Mouse (Mus musculus) hematopoietic stem cell, adult 5-6 weeks (primary cell): ENCODE data around the gene Gm49368. TPM values are rescaled to one million over a fixed set of nuclear protein-coding genes. Genes with fewer than 3 reads are reported as not detected.

Source experiments
- ATAC-seq, 2 experiments: fragments of 125-278 bp in 1 of 2; replicated peaks in 1 of 2; 2 replicates each; pipeline ENCODE4 v1.8.0; 2016 to 2017; ENCODE audit warnings: inconsistent platforms in 2 of 2, mild to moderate bottlenecking in 2 of 2, moderate number of reproducible peaks in 2 of 2, low read depth in 1 of 2, moderate TSS enrichment in 1 of 2; ENCODE audit not compliant: low FRiP score in 2 of 2, poor library complexity in 2 of 2, severe bottlenecking in 2 of 2, insufficient read depth in 1 of 2, low TSS enrichment in 1 of 2
- total RNA-seq: library from RNA; stranded (forward); fragments of 172-1452, 232-1000 nt; gene quantifications from 2 replicates; pipeline ENCODE4 v1.2.3, GENCODE M21; 2017

Gene Gm49368
- total RNA-seq, 1 experiment from 2014 or later: not detected

DNA sequence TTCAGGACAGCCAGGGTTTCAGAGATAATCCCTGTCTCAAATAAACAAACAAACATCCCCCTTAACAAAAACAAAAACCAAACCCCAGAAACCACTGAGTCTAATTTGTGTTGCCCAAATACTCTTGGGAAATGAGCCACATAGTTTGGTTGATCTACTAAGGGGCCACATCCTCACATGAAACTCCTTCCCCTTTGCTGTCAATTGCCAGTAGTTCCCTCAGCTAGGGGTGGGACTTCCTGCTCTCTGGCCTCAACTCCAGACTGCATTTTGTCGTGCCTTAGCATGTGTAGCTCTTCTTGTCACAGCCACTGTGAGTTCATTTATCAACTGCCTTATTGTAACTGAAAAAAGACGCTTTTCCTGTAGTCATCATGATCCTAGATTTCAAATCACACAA lies 47.8 kb downstream of the Gm49368 start:
- no peak for ATAC-seq

DNA sequence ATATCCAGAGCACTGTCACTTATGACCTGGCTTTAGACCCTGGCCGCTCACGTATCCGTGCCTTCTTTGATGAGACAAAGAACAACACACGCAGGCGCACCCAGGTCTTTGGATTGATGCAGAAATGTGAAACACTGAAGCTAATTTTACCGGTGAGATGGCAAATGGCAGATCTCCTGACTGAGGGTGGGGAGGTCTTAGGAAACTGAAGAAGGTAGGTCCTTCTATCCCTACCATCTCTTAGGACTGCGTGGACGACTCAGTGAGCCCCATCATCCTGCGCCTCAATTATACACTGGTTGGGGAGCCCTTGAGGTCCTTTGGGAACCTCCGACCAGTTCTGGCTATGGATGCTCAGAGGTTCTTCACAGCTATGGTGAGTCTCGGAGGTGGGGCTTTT lies 49.6 kb downstream of the Gm49368 start:
- no peak for ATAC-seq

DNA sequence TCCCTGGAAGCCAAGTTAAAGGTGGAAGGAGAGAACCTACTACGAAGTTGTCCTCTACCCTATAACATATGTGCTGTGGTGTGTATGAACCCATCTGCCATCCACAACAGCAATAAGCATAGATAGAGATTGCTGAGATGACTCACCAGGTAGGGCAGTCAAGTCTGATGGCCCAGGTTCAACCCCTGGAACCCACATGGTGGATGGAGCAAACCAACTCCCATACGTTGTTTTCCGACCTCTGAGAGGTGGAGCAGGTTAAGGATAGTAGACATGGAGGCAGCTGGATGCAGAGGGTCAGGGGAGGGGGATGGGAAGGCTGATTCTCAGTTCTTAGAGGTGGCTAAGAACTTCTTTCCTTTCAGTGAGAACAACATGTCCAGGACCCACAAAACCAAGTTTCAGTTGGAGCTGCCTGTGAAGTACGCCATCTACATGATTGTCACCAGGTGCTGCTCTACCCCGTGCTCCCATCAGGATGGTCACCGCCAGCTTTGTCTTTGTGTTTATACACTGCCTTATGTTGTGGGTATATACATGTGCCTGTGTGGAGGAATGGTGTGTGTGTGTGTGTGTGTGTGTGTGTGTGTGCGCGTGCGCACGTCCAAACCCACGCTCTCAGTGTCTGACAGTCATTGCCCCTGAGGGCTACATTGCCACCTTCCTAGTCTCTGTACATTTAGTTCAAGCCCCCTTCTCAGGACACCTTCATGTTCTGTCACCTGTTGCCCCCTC lies 52.1 kb downstream of the Gm49368 start:
- no peak for ATAC-seq

DNA sequence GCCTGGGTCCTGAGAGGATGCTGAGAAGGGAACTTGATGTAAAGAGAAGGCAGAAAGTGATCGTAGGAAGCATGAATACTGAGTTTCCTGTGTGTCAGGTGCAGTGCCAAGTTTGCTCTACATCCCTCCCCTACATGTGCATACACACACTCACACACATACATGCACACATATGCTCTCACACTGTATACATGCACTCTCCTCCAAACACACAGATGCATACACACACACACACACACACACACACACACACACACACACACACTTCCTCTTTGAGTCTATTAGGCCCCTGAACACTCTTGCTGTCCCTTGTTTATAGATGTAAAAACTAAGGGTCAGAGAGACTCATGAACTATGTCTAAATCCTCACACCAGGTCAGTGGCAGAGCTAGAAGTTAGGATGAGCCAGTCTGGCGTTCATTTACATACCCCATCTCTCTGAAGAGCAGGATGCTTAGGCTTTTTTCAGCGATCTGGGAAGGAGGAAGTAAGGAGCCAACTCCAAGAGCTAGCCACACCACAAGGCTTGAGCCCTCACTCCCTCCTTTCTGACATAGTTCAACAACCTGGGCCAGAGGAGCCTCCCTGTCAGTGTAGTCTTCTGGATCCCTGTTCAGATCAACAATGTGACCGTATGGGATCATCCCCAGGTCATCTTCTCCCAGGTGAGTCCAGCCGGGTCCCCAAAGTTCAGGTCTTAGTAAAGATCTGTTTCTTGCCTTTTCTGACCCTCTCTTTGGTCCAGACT lies 52.9 kb downstream of the Gm49368 start:
- ATAC-seq: peak; percentile 17 to 46; a peak in 3 of 4 replicates

DNA sequence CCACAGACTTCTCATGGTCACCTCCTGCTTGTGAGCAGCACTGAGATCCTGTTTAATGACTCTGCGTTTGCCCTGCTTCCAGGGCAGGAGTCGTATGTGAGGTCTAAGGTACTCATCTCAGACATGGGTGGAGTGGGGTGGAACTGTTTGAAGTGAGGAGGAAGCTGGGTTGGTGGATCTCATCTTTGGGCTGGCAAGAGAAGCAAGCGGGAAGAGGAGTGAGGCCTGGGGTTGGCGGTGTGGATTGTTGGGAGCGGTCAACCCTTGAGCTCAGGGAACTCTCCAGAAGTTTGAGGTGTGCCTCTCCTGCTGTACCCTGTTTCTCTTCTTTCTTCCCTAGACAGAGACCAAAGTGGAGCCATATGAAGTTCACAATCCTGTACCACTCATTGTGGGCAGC lies 53.9 kb downstream of the Gm49368 start:
- no peak for ATAC-seq

DNA sequence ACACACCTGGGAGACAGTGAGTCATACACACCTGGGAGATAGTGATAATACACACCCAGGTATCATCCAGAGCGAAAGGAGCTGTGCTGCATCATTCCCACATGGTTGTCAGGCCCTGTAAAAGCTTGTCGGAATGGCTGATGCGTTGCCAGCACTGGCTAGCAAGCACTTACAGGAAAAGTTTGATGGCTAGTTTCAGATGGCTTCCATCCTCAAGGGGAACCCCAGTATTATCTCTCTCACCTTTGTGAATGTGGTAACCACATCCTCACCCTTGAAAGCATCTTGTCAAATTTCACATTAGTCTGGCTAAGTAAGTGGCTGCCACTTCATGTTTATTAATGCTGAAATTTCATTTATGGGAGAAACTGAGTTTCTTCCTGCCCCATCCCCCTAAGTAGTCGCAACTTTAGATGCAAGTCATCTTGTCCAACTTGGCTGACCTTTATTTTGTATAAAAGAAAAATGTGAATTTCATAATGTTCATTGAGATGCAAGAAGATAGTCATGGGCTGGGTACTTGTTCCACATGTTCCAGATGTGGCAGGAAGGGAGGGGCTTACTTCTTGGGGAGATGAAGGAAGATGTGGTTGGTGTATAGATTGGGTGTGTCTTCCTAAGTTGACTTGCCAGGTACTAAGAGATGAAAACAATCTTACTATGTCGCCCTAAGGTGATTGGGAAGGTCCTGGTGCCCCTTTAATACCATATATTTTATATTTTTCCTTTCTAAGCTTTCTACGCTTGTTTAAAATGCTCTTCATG lies 57.4 kb downstream of the Gm49368 start:
- ATAC-seq: no peak

DNA sequence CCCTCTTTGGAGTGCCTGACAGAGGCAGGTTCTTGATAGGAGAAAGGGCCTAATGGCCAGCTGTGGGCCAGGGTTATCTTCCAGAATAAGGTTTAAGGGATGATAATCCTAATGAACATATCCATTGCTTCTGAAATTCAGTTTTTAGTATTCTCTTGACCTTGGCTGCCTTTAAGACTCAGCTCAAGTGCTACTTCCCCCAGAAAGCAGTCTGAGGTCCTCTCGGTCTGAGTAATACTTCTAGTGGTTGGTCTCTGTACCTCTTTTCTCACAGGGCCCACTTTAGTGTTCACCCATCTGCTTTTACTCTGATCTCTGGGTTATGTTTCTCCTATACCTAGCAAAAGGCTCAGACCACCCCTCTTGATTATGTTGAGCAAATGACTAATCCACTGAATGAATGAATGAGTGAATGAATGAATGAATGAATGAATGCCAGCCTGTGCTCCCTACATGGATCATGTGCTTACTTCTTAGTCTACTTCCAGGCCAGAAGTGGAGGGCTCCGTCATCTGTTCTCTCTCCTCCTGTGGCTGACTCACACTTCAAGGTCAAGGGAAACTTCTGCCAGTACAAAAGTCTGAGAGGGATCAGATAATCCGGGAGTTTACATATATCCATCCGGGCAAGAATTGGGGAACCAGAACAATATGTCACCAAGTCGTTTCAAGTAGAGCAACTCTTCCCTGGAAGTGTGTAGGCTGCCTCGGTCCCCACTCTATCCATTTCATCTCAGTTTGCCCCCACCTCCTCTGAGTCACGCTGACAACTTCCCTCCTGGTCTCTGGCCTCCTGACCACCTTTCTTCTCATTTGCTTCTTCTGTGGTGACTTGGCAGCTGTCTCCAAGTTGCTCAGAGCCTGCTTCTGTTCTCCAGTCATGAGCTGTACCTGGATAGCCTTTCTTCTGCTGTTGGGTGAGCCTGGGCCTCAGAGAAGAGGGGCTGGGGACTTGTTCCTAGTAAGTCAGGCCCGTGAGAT lies 66.5 kb downstream of the Gm49368 start, which contains the start of gene Itgax:
Gene Itgax, plus strand, starts transcription at position 807 of the 980 bp plus-strand sequence.
- ATAC-seq: peak; percentile 49 to 55

DNA sequence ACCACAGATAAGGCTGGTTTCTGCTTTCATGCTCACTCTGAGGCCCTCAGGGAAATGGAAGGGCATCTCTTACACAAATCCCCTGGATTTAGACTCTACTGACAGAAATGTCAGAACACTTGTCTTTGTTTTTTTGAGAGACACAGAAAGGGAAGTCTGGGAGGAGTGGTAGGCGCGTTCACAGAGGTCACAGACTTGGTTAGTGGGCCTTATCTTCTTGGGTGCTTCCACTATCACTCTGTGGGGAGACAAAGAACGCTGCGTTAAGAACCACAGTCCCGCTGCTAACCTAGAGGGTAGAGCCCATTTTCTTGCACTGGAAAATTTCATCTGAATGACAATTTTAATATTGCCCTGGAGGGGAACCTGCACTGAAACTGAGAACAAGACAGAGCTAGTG lies 69.7 kb downstream of the Gm49368 start:
- ATAC-seq: no peak

DNA sequence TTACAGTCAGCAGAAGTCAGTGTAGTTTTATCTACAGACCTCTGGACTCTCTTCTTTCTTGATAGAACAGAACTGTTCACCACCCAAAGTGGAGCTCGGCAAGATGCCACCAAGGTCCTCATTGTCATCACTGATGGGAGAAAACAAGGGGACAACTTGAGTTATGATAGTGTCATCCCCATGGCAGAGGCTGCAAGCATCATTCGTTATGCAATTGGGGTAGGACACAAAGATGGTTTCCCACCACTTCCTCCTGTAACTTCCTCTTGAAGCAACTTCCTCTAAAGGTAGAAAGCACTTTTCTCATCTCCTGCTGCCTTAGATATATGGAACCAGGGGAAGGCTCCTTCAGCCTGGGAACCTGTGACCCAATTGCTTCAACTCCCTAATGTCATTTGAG lies 71.1 kb downstream of the Gm49368 start:
- peak; percentile 67 to 83 for ATAC-seq

DNA sequence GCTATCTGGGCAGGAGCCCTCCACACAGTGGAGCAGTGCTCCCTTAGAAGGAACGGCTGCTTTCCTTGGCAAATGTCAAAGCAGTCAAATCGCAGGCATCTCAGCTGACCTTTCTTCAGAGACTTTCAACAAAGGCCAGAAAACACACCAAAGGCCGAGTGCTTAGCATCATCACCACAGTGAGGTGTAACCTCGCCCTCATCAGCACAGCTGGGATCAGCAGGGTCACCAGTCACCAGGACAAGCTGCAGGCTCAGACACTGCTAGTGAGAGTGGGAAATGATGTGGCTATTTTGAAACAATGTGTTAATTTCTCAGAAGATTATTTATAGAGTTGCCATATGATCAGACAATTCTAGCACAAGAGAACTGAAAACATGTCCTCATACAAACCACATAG lies 74.4 kb downstream of the Gm49368 start:
- ATAC-seq: no peak

DNA sequence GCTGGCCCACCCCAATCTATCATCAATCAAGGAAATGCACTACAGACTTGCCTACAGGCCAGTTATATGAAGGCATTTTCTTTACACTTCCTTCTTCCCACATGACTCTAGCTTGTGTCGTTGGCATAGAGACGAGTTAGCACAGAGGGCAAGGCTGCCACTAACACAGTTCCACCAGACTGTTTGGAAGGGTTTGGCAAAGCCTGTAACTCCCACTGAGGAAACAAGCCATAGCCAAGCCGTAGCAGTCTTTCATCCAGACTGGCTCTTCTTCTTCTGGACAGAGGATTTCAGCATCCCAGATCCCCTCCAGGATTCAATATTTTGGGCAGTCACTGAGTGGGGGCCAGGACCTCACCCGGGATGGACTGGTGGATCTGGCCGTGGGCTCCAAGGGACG lies 77.1 kb downstream of the Gm49368 start:
- ATAC-seq: no peak

DNA sequence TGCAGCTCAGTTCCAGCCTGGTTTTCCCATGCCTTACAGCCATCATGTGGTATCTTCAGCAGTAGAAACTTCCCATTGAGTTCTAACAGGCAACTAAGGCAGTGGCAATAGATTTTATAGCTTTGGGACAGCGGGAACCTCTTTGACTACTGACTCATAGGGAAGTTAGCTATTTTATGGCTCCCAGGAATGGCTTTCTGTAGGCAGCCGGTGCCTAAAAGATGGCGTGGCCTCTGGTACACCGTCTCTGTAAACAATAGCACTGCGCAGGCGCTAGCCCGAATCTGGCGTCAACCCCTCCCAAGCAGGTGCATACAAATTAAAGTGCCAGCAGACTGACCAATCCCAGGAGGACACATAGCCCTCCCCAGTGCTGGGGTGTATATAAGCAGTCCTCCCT lies 88.5 kb downstream of the Gm49368 start:
- no peak for ATAC-seq

DNA sequence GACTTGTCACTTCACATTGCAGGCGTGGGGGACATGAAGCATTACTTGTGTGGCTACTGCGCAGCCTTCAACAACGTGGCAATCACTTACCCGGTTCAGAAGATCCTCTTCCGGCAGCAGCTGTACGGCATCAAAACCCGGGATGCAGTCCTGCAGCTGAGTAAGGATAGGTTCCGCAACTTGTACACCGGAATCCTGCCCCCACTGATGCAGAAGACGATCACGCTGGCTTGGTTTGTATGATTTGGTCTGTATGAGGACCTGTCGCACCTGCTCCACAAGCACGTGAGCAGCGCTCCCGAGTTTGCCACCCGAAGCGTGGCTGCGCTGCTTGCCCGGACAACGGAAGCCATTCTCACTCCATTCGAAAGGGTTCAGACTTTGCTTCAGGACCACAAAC lies 91.6 kb downstream of the Gm49368 start, which contains the start of gene Itgad:
Gene Itgad, plus strand, starts transcription at position 301 of the 400 bp plus-strand sequence.
- no peak for ATAC-seq

DNA sequence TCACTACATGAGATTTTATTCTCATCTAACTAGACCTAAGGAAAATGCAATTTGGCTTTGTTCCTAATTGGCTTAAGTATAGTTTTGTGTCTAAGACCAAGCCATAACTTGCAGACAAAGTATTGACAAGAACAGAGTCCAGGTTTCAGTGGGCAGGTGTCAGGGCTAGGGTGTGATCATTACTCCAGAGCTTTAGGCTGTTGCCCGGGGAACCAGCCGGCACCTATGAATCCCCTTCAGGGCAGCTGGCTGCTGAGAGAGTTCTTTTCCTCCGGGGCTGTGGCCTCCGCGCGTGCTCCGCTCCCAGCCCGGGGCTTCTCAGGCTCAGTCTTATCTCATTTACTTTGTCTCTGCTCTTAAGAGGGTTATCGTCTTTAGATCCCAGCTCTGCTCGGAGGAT lies 92.4 kb downstream of the Gm49368 start:
- no peak for ATAC-seq

DNA sequence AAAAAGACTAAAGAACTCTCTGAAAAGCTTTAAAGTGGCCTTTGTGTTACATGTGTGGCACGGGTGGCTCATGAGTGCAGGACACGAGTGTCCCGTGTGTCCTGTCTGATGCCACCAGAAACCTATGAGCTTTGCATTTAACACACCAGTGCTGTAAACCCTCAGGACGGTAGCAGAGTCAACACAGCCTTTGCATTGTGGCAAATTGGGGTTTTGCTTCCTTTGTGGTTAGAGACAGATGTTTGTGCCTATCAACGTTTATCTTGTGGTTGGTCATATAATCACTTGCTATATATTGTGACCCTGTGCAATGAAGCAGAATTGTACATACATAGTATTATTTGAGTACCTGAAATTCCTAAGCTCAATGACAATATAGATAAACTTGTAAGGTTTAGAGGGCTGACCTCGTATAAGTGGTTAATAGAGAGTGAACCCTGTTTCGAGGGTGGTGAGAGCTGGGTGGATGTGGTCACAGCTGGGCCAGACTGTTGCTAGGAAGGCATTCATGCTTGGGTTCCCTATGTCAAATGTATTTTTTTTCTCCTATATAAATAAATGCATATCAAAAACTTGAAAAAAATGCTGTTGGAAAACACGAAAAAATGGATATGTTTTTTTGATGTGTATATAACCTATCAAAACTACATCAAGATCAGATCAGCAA lies 96.3 kb downstream of the Gm49368 start:
- ATAC-seq: peak; percentile 48 to 62

DNA sequence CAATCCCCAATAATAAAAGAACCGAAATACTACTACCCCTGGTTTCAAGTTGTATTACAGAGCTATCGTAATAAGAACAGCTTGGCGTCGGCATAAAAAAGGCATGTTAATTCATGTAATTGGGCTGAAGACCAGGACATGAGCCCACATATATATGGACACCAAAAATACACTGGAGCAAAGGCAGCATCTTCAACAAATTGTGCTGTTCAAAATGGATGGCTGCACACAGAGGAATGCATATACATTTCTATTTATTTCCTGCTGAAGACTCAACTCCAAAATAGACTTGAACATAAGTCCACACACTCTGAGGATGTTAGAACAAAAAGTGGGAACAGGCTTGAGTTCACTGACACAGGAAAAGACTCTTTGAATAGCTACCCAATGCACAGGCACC lies 101.5 kb downstream of the Gm49368 start:
- ATAC-seq: no peak
